Mouse (Mus musculus): Measurements from ENCODE around the gene Minar1. TPM values are rescaled to one million over a fixed set of nuclear protein-coding genes. Genes with fewer than 3 reads are reported as not detected.

The Minar1 gene
- polyA plus RNA-seq, 1 experiment: 3.9 TPM

- no peak for DNase-seq
- no peak overlapping the region for H3K27ac ChIP-seq (ENCODE audit: insufficient read depth, low read length)
- H3K4me1 ChIP-seq (ENCODE audit: control insufficient read depth, insufficient read depth, low read length): peaks cover 16% of the 10 kb centered on the region
- no peak for TF ChIP-seq POLR2A (IDR thresholded peaks at IDR 0.05; ENCODE audit: borderline replicate concordance, insufficient read depth, low read length)
- H3K27me3 ChIP-seq (ENCODE audit: control insufficient read depth, insufficient read depth, low read length): no peaks in the 10 kb centered on the region
- H3K4me3 ChIP-seq (replicated peaks; ENCODE audit: insufficient read depth, low read depth, low read length): no peak overlapping the region
- 54% methylated on average over 5 of the region's 5 CpGs for WGBS
These were observed 26.5 kb downstream of the Minar1 start for GRCm38 (mm10) chr9:89596392-89596791.

DNA sequence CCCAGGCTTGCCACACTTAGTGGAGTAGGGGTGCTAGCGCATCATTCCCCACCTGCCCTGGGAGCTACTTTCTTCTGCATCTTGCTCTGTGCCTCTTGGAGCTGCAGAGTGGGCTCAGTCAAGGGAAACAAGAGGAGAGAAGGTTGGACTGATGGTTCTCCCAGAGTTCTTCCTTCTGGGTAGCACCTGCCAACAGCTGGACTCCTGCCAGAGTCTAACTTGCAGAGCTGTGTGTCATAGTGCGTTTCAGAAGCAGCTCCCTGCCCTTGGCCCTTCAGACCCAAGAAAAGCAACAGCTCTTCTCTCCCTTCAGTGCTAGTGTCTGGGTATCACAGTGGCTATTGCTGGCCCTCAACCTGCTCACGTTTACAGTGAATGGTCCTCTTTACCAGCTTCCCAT, 30.5 kb downstream of the Minar1 start:
- 56% methylated on average over 3 of the region's 3 CpGs for WGBS

GRCm38 (mm10) chr9:89578422-89578821, 44.5 kb downstream of the Minar1 start:
- Histone ChIP-seq H3K4me3 (replicated peaks; ENCODE audit: insufficient read depth, low read depth, low read length) (no peak overlapping the region), H3K27ac (ENCODE audit: insufficient read depth, low read length) (no peak overlapping the region), H3K27me3 (ENCODE audit: control insufficient read depth, insufficient read depth, low read length) (no peaks in the 10 kb centered on the region), H3K4me1 (ENCODE audit: control insufficient read depth, insufficient read depth, low read length) (no peaks in the 10 kb centered on the region)
- DNase-seq: peak in 1 of 2 experiments; percentile 22
- no peak for TF ChIP-seq POLR2A (IDR thresholded peaks at IDR 0.05; ENCODE audit: borderline replicate concordance, insufficient read depth, low read length)
- no peak for TF ChIP-seq CTCF (IDR thresholded peaks at IDR 0.05; ENCODE audit: borderline replicate concordance, insufficient read depth, low read depth, low read length)
- WGBS: 5% methylated on average over 5 of the region's 5 CpGs

More for the DNA sequence above, 30.5 kb downstream of the Minar1 start:
- no peak overlapping the region for H3K4me3 ChIP-seq (replicated peaks; ENCODE audit: insufficient read depth, low read depth, low read length)
- no peak for TF ChIP-seq POLR2A (IDR thresholded peaks at IDR 0.05; ENCODE audit: borderline replicate concordance, insufficient read depth, low read length)
- no peak for TF ChIP-seq CTCF (IDR thresholded peaks at IDR 0.05; ENCODE audit: borderline replicate concordance, insufficient read depth, low read depth, low read length)
- no peaks in the 10 kb centered on the region for H3K27me3 ChIP-seq (ENCODE audit: control insufficient read depth, insufficient read depth, low read length)
- H3K27ac ChIP-seq (ENCODE audit: insufficient read depth, low read length): no peak overlapping the region
- H3K4me1 ChIP-seq (ENCODE audit: control insufficient read depth, insufficient read depth, low read length): peaks cover 4% of the 10 kb centered on the region
- DNase-seq: no peak

DNA sequence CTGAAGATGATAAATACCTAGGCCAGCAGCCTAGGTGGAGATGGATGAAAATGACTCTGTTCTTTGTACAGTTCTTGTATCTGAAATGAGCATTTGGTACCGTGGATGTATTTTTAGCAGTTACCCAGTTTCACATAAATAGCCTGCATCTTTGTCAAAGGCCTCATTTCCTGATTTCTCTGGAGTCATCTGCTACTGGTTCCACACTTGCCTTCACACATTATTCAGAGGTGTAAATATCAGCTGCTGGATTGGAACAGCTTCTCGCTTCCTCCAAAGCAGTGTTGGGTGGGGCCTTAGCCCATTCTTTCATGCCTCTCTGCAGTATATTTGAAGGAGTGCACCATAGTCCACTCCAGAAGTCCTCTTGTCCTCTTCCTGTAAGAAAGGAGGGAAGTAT, 70.3 kb downstream of the Minar1 start:
- DNase-seq: no peak
- Histone ChIP-seq H3K4me1 (ENCODE audit: control insufficient read depth, insufficient read depth, low read length) (no peaks in the 10 kb centered on the region), H3K4me3 (replicated peaks; ENCODE audit: insufficient read depth, low read depth, low read length) (no peak overlapping the region), H3K27ac (ENCODE audit: insufficient read depth, low read length) (no peak overlapping the region), H3K27me3 (ENCODE audit: control insufficient read depth, insufficient read depth, low read length) (no peaks in the 10 kb centered on the region)
- WGBS: 69% methylated on average over 2 of the region's 2 CpGs
- TF ChIP-seq CTCF (IDR thresholded peaks at IDR 0.05; ENCODE audit: borderline replicate concordance, insufficient read depth, low read depth, low read length) (no peak), POLR2A (IDR thresholded peaks at IDR 0.05; ENCODE audit: borderline replicate concordance, insufficient read depth, low read length) (no peak)

Other genes starting within 250 kb of the Minar1 start
- gene Tmed3, start 81.9 kb upstream of the Minar1 start, polyA plus RNA-seq (2012; rRNA removed): 42.0 and 45.0 TPM in 2 replicates
- 2.7 and 3.6 TPM in 2 replicates for gene Ankrd34c, start 115.3 kb upstream of the Minar1 start, polyA plus RNA-seq (2012; rRNA removed)